Mouse (Mus musculus) yolk sac, embryonic 10.5 days (tissue): ENCODE data around the gene Tjp3.

ENCODE experiments used
- DNase-seq: peaks from one replicate; pipeline ENCODE4 v3.0.0-alpha.2; 2017; ENCODE audit warnings: low spot score

Tjp3 gene

DNA sequence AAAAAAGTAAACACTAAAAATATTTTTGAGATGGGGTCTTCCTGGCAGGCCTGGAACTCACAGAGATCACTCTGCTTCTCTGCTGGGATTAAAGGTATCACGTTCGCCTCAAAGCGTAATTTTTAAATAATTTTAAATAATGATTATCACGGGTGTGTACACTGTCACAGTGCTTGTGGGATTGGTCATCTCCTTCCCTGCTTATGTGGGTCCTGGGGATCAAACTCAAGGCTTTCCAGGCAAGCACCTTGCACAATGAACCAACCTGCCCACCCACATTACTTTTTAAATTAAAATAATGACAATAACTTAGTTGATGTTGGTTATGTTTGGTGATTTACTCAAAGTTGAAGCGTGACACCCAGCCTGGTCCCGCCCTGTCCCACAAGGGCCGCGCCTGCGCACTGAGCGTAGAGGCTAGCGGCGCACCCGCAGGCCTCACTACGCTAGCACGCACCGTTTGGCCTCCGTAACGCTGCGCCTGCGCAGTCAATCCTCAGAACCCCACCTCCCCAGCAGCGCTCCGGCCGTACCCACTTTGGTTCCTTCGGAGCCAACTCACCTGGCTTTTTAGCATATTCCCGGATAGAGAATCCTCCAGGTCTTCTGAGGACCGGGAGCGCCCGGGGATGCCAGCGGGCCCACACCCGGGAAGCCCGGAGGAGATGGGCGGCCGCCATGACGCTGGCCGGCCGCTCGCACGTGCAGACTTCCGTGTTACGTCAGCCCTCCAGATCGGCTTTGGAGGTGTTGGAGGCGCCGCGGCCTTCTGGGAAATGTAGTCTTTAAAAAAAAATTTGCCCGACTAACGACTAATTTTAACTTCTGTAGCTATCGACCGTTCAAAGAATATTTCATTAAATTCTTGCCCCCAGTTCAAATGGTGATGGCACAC lies 24.9 kb downstream of the Tjp3 start, which contains the start of the genes Mrpl54 and Apba3:
Mrpl54 (minus strand) TSS at position 724 of the 895 bp plus-strand sequence.
Apba3 (plus strand) TSS at position 750 of the 895 bp plus-strand sequence.
- DNase-seq: peak; percentile 96

- no peak for DNase-seq
Observed at GRCm38 (mm10) chr10:81265540-81265939, 25.8 kb downstream of the Tjp3 start.

- no peak for DNase-seq
Observed at GRCm38 (mm10) chr10:81261025-81261424, 30.4 kb downstream of the Tjp3 start.

DNA sequence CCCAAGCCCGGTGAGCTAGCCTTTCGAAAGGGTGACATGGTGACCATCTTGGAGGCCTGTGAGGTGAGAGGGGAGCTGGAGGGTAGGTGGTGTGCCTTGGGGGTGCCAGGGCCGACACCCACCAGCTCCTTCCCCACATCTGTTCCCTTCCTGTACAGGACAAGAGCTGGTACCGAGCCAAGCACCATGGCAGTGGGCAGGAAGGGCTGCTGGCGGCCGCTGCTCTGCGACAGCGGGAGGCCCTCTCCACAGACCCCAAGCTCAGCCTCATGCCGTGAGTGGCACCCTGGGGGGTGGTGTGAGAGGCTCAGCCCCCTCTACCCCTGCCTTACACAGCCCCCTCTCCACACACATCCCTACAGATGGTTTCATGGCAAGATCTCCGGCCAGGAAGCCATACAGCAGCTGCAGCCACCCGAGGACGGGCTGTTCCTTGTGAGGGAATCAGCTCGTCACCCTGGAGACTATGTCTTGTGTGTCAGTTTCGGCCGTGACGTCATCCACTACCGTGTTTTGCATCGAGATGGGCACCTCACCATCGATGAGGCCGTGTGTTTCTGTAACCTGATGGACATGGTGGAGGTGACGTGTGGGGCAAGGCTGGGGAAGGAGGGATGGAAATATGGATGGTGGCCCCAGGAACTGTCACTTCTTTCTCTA lies 32.0 kb downstream of the Tjp3 start:
- no peak for DNase-seq

DNA sequence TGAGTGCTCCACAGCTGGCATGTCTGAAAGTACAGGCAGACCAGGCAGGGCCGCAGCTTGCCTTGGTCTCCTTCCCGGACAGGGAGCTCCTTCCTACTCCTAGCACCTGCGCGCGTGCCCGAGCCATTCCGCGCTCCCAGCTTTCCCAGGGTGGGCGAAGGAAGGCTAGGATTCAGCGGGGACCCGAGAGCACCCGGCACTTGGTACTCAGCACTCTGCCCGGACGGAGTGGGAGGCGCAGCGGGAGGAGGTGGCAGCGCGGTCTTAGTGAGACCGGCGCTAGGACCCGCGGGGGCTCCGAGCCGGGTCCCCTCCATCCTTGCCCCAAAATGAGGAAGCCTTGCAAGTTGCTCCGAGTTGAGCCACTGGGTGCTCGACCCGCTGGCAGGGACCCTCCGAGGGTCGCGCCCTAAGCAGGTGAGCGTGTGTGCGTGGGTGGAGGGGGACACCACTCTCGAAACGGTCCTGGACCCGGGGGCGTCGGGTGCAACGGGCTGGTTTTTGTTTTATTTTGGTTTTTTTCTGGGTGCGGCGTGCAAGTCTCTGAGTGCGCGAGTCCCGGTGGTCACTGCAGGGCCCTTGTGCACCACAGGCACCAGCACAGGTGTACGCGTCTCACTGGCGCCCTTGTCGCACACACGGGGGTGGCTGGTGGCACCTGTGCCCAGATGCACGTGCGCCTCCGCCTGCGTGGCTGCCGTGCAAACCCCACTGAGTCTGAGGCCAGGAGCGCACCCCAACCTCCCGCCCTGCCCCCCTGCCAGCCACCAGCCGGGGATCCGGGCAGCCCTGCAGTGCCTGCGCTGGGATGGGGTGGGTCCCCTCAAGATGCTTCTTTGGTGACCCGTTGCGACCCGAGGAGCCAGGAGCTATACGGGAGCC lies 34.0 kb downstream of the Tjp3 start:
- DNase-seq: no peak

DNA sequence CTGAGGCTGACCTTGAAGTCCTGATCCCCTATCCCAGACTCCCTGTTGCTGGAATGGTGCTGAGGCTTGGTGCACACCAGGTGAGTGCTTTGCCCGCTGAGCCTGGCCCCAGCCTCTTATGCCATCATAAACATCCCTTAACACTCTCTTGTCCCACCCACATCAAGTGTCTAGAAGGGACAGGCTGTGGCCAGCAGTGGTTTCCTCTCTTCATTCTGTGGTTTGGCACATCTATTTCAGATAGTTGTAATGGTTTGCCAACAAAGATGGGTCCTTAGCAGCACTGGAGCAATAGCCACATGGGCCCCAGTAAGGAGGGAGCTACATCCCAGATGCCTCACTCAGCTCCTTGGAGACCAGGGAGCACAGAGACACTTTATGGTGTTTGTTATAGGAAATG lies 36.5 kb downstream of the Tjp3 start:
- no peak for DNase-seq

GRCm38 (mm10) chr10:81252424-81253419 lies 38.7 kb downstream of the Tjp3 start, which contains the start of gene Matk:
TSS of gene Matk (plus strand) at chr10:81252935.
- DNase-seq: no peak

GRCm38 (mm10) chr10:81249442-81249841 lies 41.9 kb downstream of the Tjp3 start:
- DNase-seq: no peak

DNA sequence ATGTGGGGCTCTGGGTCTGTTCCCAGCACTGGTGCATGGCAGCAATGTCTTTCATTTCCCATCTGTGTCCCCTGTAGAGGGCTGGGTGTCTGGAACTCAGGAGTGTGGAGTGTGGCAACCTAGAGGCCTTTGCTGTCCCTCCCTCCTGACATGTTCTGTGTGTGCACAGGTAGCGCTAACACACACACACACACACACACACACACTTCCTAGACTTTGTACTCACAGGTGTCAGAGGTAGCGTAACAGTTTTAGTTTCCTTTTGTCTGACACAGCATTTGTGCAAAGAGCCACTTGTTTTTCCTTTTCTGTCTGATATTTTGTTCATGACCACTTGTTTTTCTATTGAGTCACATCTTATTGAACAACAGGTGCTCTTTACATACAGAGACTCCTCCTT lies 43.6 kb downstream of the Tjp3 start:
- no peak for DNase-seq

DNA sequence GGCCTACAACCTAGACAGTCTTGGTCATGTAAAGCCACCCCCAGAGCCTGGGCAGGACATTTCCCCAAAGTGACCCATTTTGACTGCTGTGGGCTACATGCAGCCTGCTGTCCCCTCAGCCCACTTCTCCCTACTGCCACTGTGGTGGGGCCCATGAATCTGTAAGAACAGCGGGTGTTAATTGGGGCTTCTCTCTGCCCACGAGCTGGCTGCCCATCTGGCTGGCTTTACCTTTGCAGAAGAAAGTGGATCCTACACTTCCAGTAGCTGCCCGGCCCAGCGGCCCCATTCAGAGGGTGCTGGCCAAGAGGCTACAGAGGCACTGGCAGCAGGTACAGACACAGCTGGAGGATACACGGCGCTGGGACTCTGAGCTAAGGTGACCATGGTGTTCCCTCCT lies 46.2 kb downstream of the Tjp3 start:
- DNase-seq: no peak

GRCm38 (mm10) chr10:81244595-81244994 lies 46.8 kb downstream of the Tjp3 start:
- DNase-seq: peak; percentile 68

DNA sequence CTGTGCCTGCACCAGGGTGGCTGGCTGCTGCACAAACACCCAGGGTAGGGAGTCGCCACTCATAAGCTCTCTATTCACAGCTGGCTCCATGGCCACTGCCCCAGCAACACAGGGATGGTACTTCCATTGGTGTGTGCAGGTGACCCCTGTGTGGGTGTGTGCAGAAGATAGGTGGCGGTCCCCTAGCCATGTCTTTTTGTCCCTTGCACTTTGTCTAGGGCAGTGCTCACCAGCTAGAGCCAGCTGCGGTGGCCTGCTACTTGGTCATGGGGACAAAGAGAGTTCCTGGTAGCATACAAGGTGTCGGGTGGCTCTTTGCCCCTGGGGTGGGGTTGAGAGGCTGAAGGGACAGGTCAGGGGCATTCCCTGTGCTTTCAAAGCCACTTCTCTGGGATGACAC lies 47.2 kb downstream of the Tjp3 start:
- no peak for DNase-seq

- no peak for DNase-seq
Observed at GRCm38 (mm10) chr10:81242021-81242420, 49.4 kb downstream of the Tjp3 start.

DNA sequence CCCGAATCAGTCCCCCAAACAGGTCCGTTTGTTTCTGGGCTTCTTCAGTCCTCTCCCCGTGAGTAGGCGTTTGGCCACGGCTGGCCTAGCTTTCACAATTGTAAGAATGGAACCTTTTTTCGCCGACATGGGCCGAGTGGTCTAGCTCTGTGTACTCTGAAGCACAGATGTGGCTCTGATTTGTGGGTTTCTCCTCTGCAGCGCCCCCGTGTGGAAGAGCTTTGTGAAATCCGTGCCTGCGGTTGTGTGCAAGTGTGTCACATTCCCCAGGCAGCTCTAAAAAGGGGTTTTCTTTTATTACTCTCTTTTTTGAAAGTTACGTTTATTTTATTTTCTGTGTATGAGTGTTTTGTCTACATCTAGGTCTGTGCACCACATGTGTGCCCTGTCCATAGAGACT lies 50.5 kb downstream of the Tjp3 start:
- DNase-seq: no peak

GRCm38 (mm10) chr10:81238618-81239017 lies 52.8 kb downstream of the Tjp3 start:
- DNase-seq: no peak

DNA sequence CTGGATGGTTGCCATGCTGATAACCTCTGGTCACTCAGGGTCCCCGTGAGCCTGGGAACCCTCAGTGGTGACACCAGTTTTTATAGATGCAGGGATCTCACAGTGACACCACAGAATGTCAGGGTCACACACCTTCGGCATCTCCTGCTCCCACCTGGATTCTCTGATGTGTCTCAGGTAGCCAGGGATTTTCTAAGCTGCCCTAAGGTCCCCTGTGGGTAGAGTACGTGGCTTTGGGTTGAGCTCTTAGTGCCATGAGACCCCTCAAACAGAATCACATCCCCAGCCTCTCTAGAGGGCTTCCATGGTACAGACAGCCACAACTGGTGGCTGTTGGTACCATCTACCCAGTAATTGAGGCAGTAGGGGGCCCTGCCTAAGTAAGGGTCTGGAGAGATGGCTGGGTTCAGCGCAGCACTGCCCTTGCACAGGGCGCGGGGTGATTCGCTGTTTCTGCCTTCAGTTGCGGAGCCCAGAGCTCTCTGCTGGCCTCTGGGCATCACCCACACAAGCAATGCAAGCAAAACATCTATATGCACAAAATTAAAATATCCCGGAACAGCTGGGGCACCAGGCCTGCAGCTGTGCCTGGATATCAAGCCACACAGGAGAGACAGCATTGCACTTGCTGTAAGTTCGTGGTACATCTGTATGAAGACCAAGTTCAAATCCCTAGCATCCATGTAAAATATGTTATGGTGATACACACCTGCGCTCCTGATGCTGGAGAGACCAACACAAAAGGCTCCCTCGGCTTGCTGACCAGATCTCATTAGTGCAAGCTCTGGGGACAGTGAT lies 54.7 kb downstream of the Tjp3 start:
- no peak for DNase-seq

DNA sequence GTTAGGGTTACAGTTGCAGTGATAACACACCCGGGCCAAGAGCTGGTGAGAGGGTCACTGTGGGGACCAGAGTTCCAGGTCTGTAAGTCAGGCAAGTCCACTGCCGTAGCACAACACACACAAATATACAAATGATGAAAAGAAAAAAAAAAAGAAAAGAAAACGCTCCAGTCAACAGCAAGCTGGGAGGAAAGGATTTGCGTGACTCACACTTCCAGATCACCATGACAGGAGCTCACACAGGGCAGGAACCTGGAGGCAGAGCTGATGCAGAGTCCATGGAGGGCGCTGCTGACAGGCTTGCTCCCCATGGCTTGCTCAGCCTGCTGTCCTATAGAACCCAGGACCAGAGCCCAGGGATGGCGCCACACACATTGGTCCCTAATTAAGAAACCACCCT lies 57.2 kb downstream of the Tjp3 start:
- peak; percentile 63 for DNase-seq

DNA sequence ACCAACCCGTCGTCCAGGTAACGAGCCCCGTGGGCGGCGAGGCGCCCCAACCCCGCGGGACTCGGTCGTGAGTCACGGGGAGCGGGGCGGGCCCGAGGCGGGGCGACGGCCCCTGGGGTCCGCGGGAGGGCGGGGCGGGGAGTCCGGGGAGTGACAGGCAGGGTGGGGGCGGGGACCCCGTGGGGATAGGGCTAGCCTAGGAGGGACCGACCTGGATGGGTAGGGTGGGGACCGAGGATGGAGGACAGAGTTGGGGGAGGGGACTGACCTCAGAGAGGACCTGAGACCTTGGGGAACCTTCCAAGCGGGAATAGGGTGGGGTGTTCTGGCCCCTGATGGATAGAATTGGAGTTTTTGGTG lies 58.2 kb downstream of the Tjp3 start:
- DNase-seq: no peak

DNA sequence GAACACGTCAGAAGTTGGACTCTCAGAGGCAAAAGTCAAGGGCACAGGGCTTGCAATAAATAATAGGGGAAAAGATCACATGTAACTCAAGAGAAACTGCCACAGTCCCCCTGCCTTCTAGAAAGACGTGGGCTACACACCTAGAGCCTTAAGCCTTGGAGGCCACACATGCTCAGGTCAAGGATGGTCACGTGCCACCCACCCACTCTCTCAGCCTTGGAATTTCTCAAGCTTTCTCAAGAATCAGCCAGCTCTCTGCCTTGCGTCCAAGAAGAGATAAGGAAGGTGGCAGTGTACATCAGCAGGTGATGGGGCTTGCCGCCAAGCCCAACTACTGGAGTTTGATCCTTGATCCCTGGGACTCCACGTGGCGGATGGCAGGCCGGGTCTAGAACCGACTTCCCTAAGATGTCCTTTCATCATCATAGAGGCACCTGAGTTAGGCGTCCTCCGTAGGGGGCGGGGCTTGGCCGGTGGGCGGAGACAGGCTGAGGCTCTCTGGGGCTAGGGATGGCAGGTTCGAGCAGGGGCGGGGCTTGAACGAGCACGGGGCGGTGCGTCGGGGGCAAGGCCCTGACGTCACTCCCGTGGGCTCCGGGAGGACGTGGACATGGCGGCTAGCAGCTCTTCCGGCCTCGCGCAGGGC lies 58.7 kb downstream of the Tjp3 start, which contains the start of gene Zfr2:
Zfr2 (plus strand) TSS at position 576 of the 646 bp plus-strand sequence.
- DNase-seq: peak; percentile 96

DNA sequence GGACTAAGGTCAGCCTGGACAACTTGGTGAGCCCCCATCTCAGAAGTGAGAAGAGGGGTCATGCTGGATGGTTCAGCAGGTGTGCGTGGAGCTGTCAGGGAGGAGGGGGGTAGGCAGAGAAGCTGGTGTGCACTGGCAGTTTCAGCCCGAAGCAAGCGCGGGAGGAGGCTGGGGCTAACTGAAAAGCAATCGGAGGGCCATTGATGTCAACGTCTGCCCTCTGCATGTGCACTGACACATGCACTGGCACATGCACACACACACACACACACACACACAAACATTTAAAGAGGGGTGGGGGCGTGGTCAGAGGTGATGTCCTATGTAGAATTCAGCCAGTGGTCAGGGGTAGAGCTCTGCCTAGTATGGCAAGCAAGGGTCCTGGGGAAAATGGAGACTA lies 59.9 kb downstream of the Tjp3 start:
- DNase-seq: no peak
